Mouse (Mus musculus): Measurements from ENCODE around the gene Gm20388. TPM values are rescaled to one million over a fixed set of nuclear protein-coding genes. Genes with fewer than 3 reads are reported as not detected.

Gene Gm20388
- polyA plus RNA-seq, 1 experiment from 2014 or later, result not detected

- Histone ChIP-seq H3K9me3 (ENCODE audit: control insufficient read depth, low read length) (no peaks in the 10 kb centered on the region), H3K27ac (replicated peaks; ENCODE audit: low read depth, low read length) (no peak overlapping the region), H3K36me3 (ENCODE audit: control insufficient read depth, insufficient read depth, low read length) (no peaks in the 10 kb centered on the region), H3K9ac (ENCODE audit: low read length) (no peak overlapping the region), H3K4me1 (ENCODE audit: control insufficient read depth, insufficient read depth, low read length) (no peaks in the 10 kb centered on the region; the same call in 1 of the 2 replicates), H3K27me3 (ENCODE audit: control insufficient read depth, insufficient read depth, low read length) (peaks cover 6% of the 10 kb centered on the region; the same call in 1 of the 2 replicates), H3K4me3 (ENCODE audit: low read depth, low read length) (no peak overlapping the region), H3K4me2 (ENCODE audit: low read depth, severe bottlenecking) (no peak overlapping the region)
- WGBS, result 4% methylated on average over 14 of the region's 14 CpGs
- ATAC-seq (ENCODE audit: insufficient number of reproducible peaks, low FRiP score, low TSS enrichment, low read depth), result no peak
- no peak for DNase-seq (ENCODE audit: low spot score)
Measured at GRCm38 (mm10) chr8:123884721-123885565, 3974.3 kb downstream of the Gm20388 start.

GRCm38 (mm10) chr8:123887163-123887562 is 3976.5 kb downstream of the Gm20388 start:
- H3K4me2 ChIP-seq (ENCODE audit: low read depth, severe bottlenecking), result no peak overlapping the region
- H3K4me3 ChIP-seq (ENCODE audit: low read depth, low read length), result no peak overlapping the region
- H3K4me1 ChIP-seq (ENCODE audit: control insufficient read depth, insufficient read depth, low read length), result peaks cover 3% of the 10 kb centered on the region
- H3K27me3 ChIP-seq (ENCODE audit: control insufficient read depth, insufficient read depth, low read length), result peaks cover 22% of the 10 kb centered on the region
- DNase-seq (ENCODE audit: low spot score), result no peak
- WGBS, result 93% methylated on average over 4 of the region's 4 CpGs
- no peak overlapping the region for H3K9ac ChIP-seq (ENCODE audit: low read length)
- no peaks in the 10 kb centered on the region for H3K36me3 ChIP-seq (ENCODE audit: control insufficient read depth, insufficient read depth, low read length)
- H3K9me3 ChIP-seq (ENCODE audit: control insufficient read depth, low read length), result no peaks in the 10 kb centered on the region
- no peak for ATAC-seq (ENCODE audit: insufficient number of reproducible peaks, low FRiP score, low TSS enrichment, low read depth)
- no peak overlapping the region for H3K27ac ChIP-seq (replicated peaks; ENCODE audit: low read depth, low read length)

- no peaks in the 10 kb centered on the region for H3K9me3 ChIP-seq (ENCODE audit: control insufficient read depth, low read length)
- ATAC-seq (ENCODE audit: insufficient number of reproducible peaks, low FRiP score, low TSS enrichment, low read depth), result no peak
- no peak overlapping the region for H3K9ac ChIP-seq (ENCODE audit: low read length)
- no peak overlapping the region for H3K4me2 ChIP-seq (ENCODE audit: low read depth, severe bottlenecking)
- no peak for DNase-seq (ENCODE audit: low spot score)
- H3K4me3 ChIP-seq (ENCODE audit: low read depth, low read length), result no peak overlapping the region
- peaks cover 4% of the 10 kb centered on the region for H3K4me1 ChIP-seq (ENCODE audit: control insufficient read depth, insufficient read depth, low read length)
- no peaks in the 10 kb centered on the region for H3K36me3 ChIP-seq (ENCODE audit: control insufficient read depth, insufficient read depth, low read length)
- H3K27ac ChIP-seq (replicated peaks; ENCODE audit: low read depth, low read length), result no peak overlapping the region
- H3K27me3 ChIP-seq (ENCODE audit: control insufficient read depth, insufficient read depth, low read length), result peaks cover 30% of the 10 kb centered on the region
- 90% methylated on average over 2 of the region's 2 CpGs for WGBS
Measured at GRCm38 (mm10) chr8:123887956-123888355, 3977.3 kb downstream of the Gm20388 start.

GRCm38 (mm10) chr8:123889797-123890196 is 3979.2 kb downstream of the Gm20388 start:
- ATAC-seq (ENCODE audit: insufficient number of reproducible peaks, low FRiP score, low TSS enrichment, low read depth) (no peak), DNase-seq (ENCODE audit: low spot score) (no peak)
- Histone ChIP-seq H3K27me3 (ENCODE audit: control insufficient read depth, insufficient read depth, low read length) (peaks cover 45% of the 10 kb centered on the region), H3K4me2 (ENCODE audit: low read depth, severe bottlenecking) (no peak overlapping the region), H3K27ac (replicated peaks; ENCODE audit: low read depth, low read length) (no peak overlapping the region), H3K4me3 (ENCODE audit: low read depth, low read length) (no peak overlapping the region), H3K36me3 (ENCODE audit: control insufficient read depth, insufficient read depth, low read length) (no peaks in the 10 kb centered on the region), H3K9me3 (ENCODE audit: control insufficient read depth, low read length) (no peaks in the 10 kb centered on the region), H3K9ac (ENCODE audit: low read length) (no peak overlapping the region), H3K4me1 (ENCODE audit: control insufficient read depth, insufficient read depth, low read length) (peaks cover 4% of the 10 kb centered on the region; the same call in 1 of the 2 replicates)
- WGBS, result 80% methylated on average over 4 of the region's 4 CpGs

- DNase-seq (ENCODE audit: low spot score) (peak; percentile 84), ATAC-seq (ENCODE audit: insufficient number of reproducible peaks, low FRiP score, low TSS enrichment, low read depth) (no peak)
- Histone ChIP-seq H3K4me2 (ENCODE audit: low read depth, severe bottlenecking) (peak overlapping the region; percentile 36), H3K9me3 (ENCODE audit: control insufficient read depth, low read length) (no peaks in the 10 kb centered on the region), H3K27me3 (ENCODE audit: control insufficient read depth, insufficient read depth, low read length) (peaks cover 50% of the 10 kb centered on the region), H3K4me1 (ENCODE audit: control insufficient read depth, insufficient read depth, low read length) (peaks cover 4% of the 10 kb centered on the region; the same call in 1 of the 2 replicates), H3K4me3 (ENCODE audit: low read depth, low read length) (peak overlapping the region; percentile 15; the same call in 1 of the 2 replicates), H3K36me3 (ENCODE audit: control insufficient read depth, insufficient read depth, low read length) (no peaks in the 10 kb centered on the region), H3K27ac (replicated peaks; ENCODE audit: low read depth, low read length) (no peak overlapping the region), H3K9ac (ENCODE audit: low read length) (no peak overlapping the region)
- under 1% methylated on average over 11 of the region's 11 CpGs for WGBS
Measured at GRCm38 (mm10) chr8:123891271-123891670, 3980.6 kb downstream of the Gm20388 start.

- DNase-seq (ENCODE audit: low spot score) (peak; percentile 32), ATAC-seq (ENCODE audit: insufficient number of reproducible peaks, low FRiP score, low TSS enrichment, low read depth) (no peak)
- H3K27me3 ChIP-seq (ENCODE audit: control insufficient read depth, insufficient read depth, low read length), result peaks cover 51% of the 10 kb centered on the region
- H3K9ac ChIP-seq (ENCODE audit: low read length), result no peak overlapping the region; the same call in 1 of the 2 replicates
- 2% methylated on average over 46 of the region's 49 CpGs for WGBS
- H3K36me3 ChIP-seq (ENCODE audit: control insufficient read depth, insufficient read depth, low read length), result no peaks in the 10 kb centered on the region
- peaks cover 4% of the 10 kb centered on the region; the same call in 1 of the 2 replicates for H3K4me1 ChIP-seq (ENCODE audit: control insufficient read depth, insufficient read depth, low read length)
- peak overlapping the region; percentile 36 for H3K4me2 ChIP-seq (ENCODE audit: low read depth, severe bottlenecking)
- H3K4me3 ChIP-seq (ENCODE audit: low read depth, low read length), result peak overlapping the region; percentile 15
- H3K27ac ChIP-seq (replicated peaks; ENCODE audit: low read depth, low read length), result no peak overlapping the region
- H3K9me3 ChIP-seq (ENCODE audit: control insufficient read depth, low read length), result no peaks in the 10 kb centered on the region
Measured at GRCm38 (mm10) chr8:123891883-123892585, 3981.4 kb downstream of the Gm20388 start.

- ATAC-seq (ENCODE audit: insufficient number of reproducible peaks, low FRiP score, low TSS enrichment, low read depth), result no peak
- WGBS, result 8% methylated on average over 30 of the region's 30 CpGs
- peaks cover 51% of the 10 kb centered on the region for H3K27me3 ChIP-seq (ENCODE audit: control insufficient read depth, insufficient read depth, low read length)
- H3K4me2 ChIP-seq (ENCODE audit: low read depth, severe bottlenecking), result no peak overlapping the region
- peak; percentile 48 for DNase-seq (ENCODE audit: low spot score)
- H3K4me1 ChIP-seq (ENCODE audit: control insufficient read depth, insufficient read depth, low read length), result peaks cover 4% of the 10 kb centered on the region; the same call in 1 of the 2 replicates
- no peak overlapping the region; the same call in 1 of the 2 replicates for H3K4me3 ChIP-seq (ENCODE audit: low read depth, low read length)
- H3K36me3 ChIP-seq (ENCODE audit: control insufficient read depth, insufficient read depth, low read length), result no peaks in the 10 kb centered on the region
- no peaks in the 10 kb centered on the region for H3K9me3 ChIP-seq (ENCODE audit: control insufficient read depth, low read length)
- no peak overlapping the region for H3K27ac ChIP-seq (replicated peaks; ENCODE audit: low read depth, low read length)
- H3K9ac ChIP-seq (ENCODE audit: low read length), result no peak overlapping the region
Measured at GRCm38 (mm10) chr8:123892586-123893155, 3982.0 kb downstream of the Gm20388 start.

GRCm38 (mm10) chr8:123893413-123893812 is 3982.8 kb downstream of the Gm20388 start:
- DNase-seq (ENCODE audit: low spot score), result no peak
- Histone ChIP-seq H3K27me3 (ENCODE audit: control insufficient read depth, insufficient read depth, low read length) (peaks cover 51% of the 10 kb centered on the region), H3K4me2 (ENCODE audit: low read depth, severe bottlenecking) (no peak overlapping the region), H3K4me1 (ENCODE audit: control insufficient read depth, insufficient read depth, low read length) (peaks cover 4% of the 10 kb centered on the region; the same call in 1 of the 2 replicates), H3K36me3 (ENCODE audit: control insufficient read depth, insufficient read depth, low read length) (no peaks in the 10 kb centered on the region), H3K4me3 (ENCODE audit: low read depth, low read length) (no peak overlapping the region), H3K9ac (ENCODE audit: low read length) (no peak overlapping the region), H3K27ac (replicated peaks; ENCODE audit: low read depth, low read length) (no peak overlapping the region), H3K9me3 (ENCODE audit: control insufficient read depth, low read length) (no peaks in the 10 kb centered on the region)
- WGBS, result 77% methylated on average over 11 of the region's 11 CpGs
- ATAC-seq (ENCODE audit: insufficient number of reproducible peaks, low FRiP score, low TSS enrichment, low read depth), result no peak
